Mouse (Mus musculus) hindbrain, embryonic 11.5 days (tissue): Measurements from ENCODE around the gene Pgd. TPM values are rescaled to one million over a fixed set of nuclear protein-coding genes. Genes with fewer than 3 reads are reported as not detected.

ENCODE experiments used
- ATAC-seq: fragments of 200-750 bp; cut with Nextera tagmentation; 2 replicates; pipeline ENCODE4 v1.8.0; 2017; ENCODE audit warnings: mild to moderate bottlenecking, moderate TSS enrichment, moderate library complexity; ENCODE audit not compliant: low FRiP score
- DNase-seq: peaks from one replicate; pipeline ENCODE4 v3.0.0-alpha.2; 2015; ENCODE audit warnings: low spot score
- H3K27ac ChIP-seq: fragments of 300-500 bp; sonication (generic); 2 replicates; pipeline ENCODE4 v1.5.1; 2014; ENCODE audit warnings: mild to moderate bottlenecking, low read depth, low read length
- H3K27me3 ChIP-seq: fragments of 300-500 bp; sonication (generic); 2 replicates; pipeline ENCODE4 v1.6.1; 2014; ENCODE audit warnings: mild to moderate bottlenecking, low read length, moderate library complexity, mixed read lengths; ENCODE audit not compliant: control insufficient read depth, insufficient read depth
- H3K36me3 ChIP-seq: fragments of 300-500 bp; sonication (generic); 2 replicates; pipeline ENCODE4 v1.6.1; 2014; ENCODE audit warnings: mild to moderate bottlenecking, low read length, moderate library complexity, mixed read lengths; ENCODE audit not compliant: control insufficient read depth, insufficient read depth
- H3K4me1 ChIP-seq: fragments of 300-500 bp; sonication (generic); replicated peaks from 2 replicates; pipeline ENCODE4 v1.6.1; 2014; ENCODE audit warnings: low read length, mixed read lengths; ENCODE audit not compliant: control insufficient read depth, insufficient read depth
- H3K4me2 ChIP-seq: fragments of 300-500 bp; sonication (generic); replicated peaks from 2 replicates; pipeline ENCODE4 v1.6.1; 2014; ENCODE audit warnings: mild to moderate bottlenecking, low read depth, low read length
- H3K4me3 ChIP-seq: fragments of 300-500 bp; sonication (generic); 2 replicates; pipeline ENCODE4 v1.5.1; 2014; ENCODE audit warnings: low read depth, low read length
- H3K9ac ChIP-seq: fragments of 300-500 bp; sonication (generic); 2 replicates; pipeline ENCODE4 v1.6.1; 2014; ENCODE audit warnings: low read depth, low read length
- H3K9me3 ChIP-seq: fragments of 300-500 bp; sonication (generic); 2 replicates; pipeline ENCODE4 v1.6.1; 2016; ENCODE audit warnings: low read length; ENCODE audit not compliant: control insufficient read depth
- WGBS: fragments of 180-500 bp; shearing (Covaris S2); extraction: QIAGEN DNeasy Blood & Tissue Kit; methylation state at CpG from one replicate; pipeline ENCODE4 v1.1.7; 2014; 5-methylcytosine and 5-hydroxymethylcytosine counted together
- polyA plus RNA-seq: library from polyadenylated mRNA; unstranded; fragments of >200 nt; fragmentation: Nextera tagmentation; extraction: Ambion mirVana; gene quantifications from 2 replicates; pipeline ENCODE4 v1.2.1, GENCODE M21; 2014

Gene Pgd
- polyA plus RNA-seq, 1 experiment from 2014 or later = 49.4 TPM

GRCm38 (mm10) chr4:149136116-149136850, 30.3 kb downstream of the Pgd start:
- Histone ChIP-seq H3K4me1 (no peaks in the 10 kb centered on the region), H3K36me3 (no peaks in the 10 kb centered on the region), H3K27me3 (no peaks in the 10 kb centered on the region), H3K4me2 (peak overlapping the region; percentile 53), H3K9ac (peak overlapping the region; percentile 69), H3K27ac (no peak overlapping the region; the same call in 1 of the 2 replicates), H3K4me3 (peak overlapping the region; percentile 61), H3K9me3 (no peaks in the 10 kb centered on the region)
- WGBS = 70% methylated on average over 18 of the region's 18 CpGs
- DNase-seq (peak; percentile 26), ATAC-seq (no peak)

GRCm38 (mm10) chr4:149133395-149133794, 33.2 kb downstream of the Pgd start:
- Histone ChIP-seq H3K36me3 (no peaks in the 10 kb centered on the region), H3K27me3 (no peaks in the 10 kb centered on the region), H3K27ac (no peak overlapping the region), H3K4me1 (no peaks in the 10 kb centered on the region), H3K4me2 (no peak overlapping the region), H3K4me3 (no peak overlapping the region), H3K9ac (no peak overlapping the region), H3K9me3 (no peaks in the 10 kb centered on the region)
- 88% methylated on average over 5 of the region's 5 CpGs for WGBS
- no peak for DNase-seq
- no peak for ATAC-seq

- DNase-seq (no peak), ATAC-seq (no peak)
- H3K4me3 ChIP-seq = no peak overlapping the region
- no peaks in the 10 kb centered on the region for H3K4me1 ChIP-seq
- no peak overlapping the region for H3K27ac ChIP-seq
- H3K27me3 ChIP-seq = no peaks in the 10 kb centered on the region
- 88% methylated on average over 21 of the region's 21 CpGs for WGBS
- H3K9ac ChIP-seq = no peak overlapping the region
- H3K4me2 ChIP-seq = no peak overlapping the region
- no peaks in the 10 kb centered on the region for H3K36me3 ChIP-seq
- no peaks in the 10 kb centered on the region for H3K9me3 ChIP-seq
Observed at GRCm38 (mm10) chr4:149131789-149132565, 34.6 kb downstream of the Pgd start.

GRCm38 (mm10) chr4:149131021-149131752, 35.4 kb downstream of the Pgd start:
- H3K27me3 ChIP-seq = no peaks in the 10 kb centered on the region
- H3K27ac ChIP-seq = no peak overlapping the region
- H3K4me2 ChIP-seq = no peak overlapping the region
- no peak for DNase-seq
- no peak for ATAC-seq
- H3K9ac ChIP-seq = no peak overlapping the region
- no peaks in the 10 kb centered on the region for H3K9me3 ChIP-seq
- H3K4me3 ChIP-seq = no peak overlapping the region
- no peaks in the 10 kb centered on the region for H3K4me1 ChIP-seq
- H3K36me3 ChIP-seq = no peaks in the 10 kb centered on the region
- WGBS = 89% methylated on average over 23 of the region's 23 CpGs

- H3K4me3 ChIP-seq = no peak overlapping the region
- no peaks in the 10 kb centered on the region for H3K9me3 ChIP-seq
- H3K4me2 ChIP-seq = no peak overlapping the region
- WGBS = 77% methylated on average over 18 of the region's 18 CpGs
- H3K4me1 ChIP-seq = no peaks in the 10 kb centered on the region
- no peaks in the 10 kb centered on the region for H3K36me3 ChIP-seq
- ATAC-seq (no peak), DNase-seq (no peak)
- no peak overlapping the region for H3K27ac ChIP-seq
- no peak overlapping the region for H3K9ac ChIP-seq
- no peaks in the 10 kb centered on the region for H3K27me3 ChIP-seq
Observed at GRCm38 (mm10) chr4:149128467-149128866, 38.1 kb downstream of the Pgd start.

- WGBS = 87% methylated on average over 11 of the region's 11 CpGs
- H3K27me3 ChIP-seq = no peaks in the 10 kb centered on the region
- no peaks in the 10 kb centered on the region for H3K36me3 ChIP-seq
- H3K4me2 ChIP-seq = no peak within 1 kb of the TSS
- no peak within 1 kb of the TSS for H3K27ac ChIP-seq
- no peak within 1 kb of the TSS for H3K9ac ChIP-seq
- H3K9me3 ChIP-seq = no peaks in the 10 kb centered on the region
- no peak for DNase-seq
- ATAC-seq = no peak
- H3K4me3 ChIP-seq = no peak within 1 kb of the TSS
- no peaks in the 10 kb centered on the region for H3K4me1 ChIP-seq
Observed at GRCm38 (mm10) chr4:149126663-149127062, 39.9 kb downstream of the Pgd start, which contains the start of gene Cort. Cort (minus strand) TSS chr4:149126763.

- ATAC-seq = no peak
- WGBS = 78% methylated on average over 6 of the region's 6 CpGs
- Histone ChIP-seq H3K4me1 (no peaks in the 10 kb centered on the region), H3K9me3 (no peaks in the 10 kb centered on the region), H3K27me3 (no peaks in the 10 kb centered on the region), H3K36me3 (no peaks in the 10 kb centered on the region), H3K4me2 (no peak overlapping the region), H3K27ac (no peak overlapping the region), H3K4me3 (no peak overlapping the region), H3K9ac (no peak overlapping the region)
- no peak for DNase-seq
Observed at GRCm38 (mm10) chr4:149126115-149126509, 40.5 kb downstream of the Pgd start.

- Histone ChIP-seq H3K4me1 (no peaks in the 10 kb centered on the region), H3K9ac (no peak overlapping the region), H3K36me3 (no peaks in the 10 kb centered on the region), H3K4me3 (no peak overlapping the region), H3K27me3 (no peaks in the 10 kb centered on the region), H3K27ac (no peak overlapping the region), H3K4me2 (no peak overlapping the region), H3K9me3 (no peaks in the 10 kb centered on the region)
- DNase-seq (no peak), ATAC-seq (no peak)
- 39% methylated on average over 11 of the region's 11 CpGs for WGBS
Observed at GRCm38 (mm10) chr4:149125341-149126114, 41.0 kb downstream of the Pgd start.
